Mouse (Mus musculus): ENCODE measurements around the gene Sumf1.

DNA sequence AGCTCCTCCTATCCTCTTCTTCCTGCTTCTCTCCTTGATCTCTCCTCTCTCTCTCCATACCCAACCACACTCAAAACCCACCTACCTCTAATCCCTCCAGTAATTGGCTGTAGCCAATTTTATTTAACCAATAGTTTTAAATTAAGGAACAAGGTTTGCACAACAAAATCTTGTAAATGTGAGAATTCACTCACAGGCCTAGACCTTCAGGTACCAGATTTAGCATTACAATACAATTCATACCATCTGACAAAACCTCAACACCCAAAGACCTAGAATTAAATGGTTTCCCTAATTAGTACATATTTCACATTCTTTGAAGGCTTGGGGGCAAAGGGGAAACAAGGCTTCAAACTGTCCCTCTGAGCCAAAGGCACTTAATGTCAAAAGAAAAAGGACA is 78.0 kb downstream of the Sumf1 start:
- no peak for TF ChIP-seq CTCF (IDR thresholded peaks at IDR 0.05; ENCODE audit: control insufficient read depth, insufficient read depth, insufficient read length)
- TF ChIP-seq CEBPB (IDR thresholded peaks at IDR 0.05; ENCODE audit: low read depth), result no peak
- TF ChIP-seq MAX (IDR thresholded peaks at IDR 0.05), result no peak

Measured in C2C12 (cell line).